Mouse (Mus musculus) myocyte (in vitro differentiated cells): ENCODE data around the gene Sh3bp1.

Source experiments
- CEBPB ChIP-seq: IDR thresholded peaks from 2 replicates; pipeline ENCODE4 v1.6.1; 2011; ENCODE audit warnings: mild to moderate bottlenecking, moderate library complexity; ENCODE audit not compliant: poor library complexity, insufficient read depth, severe bottlenecking
- E2F4 ChIP-seq: IDR thresholded peaks from one replicate; pipeline ENCODE4 v1.6.1; 2011; ENCODE audit warnings: mild to moderate bottlenecking, control low read depth, moderate library complexity; ENCODE audit not compliant: insufficient read depth
- MAX ChIP-seq: IDR thresholded peaks from one replicate; pipeline ENCODE4 v1.6.1; 2011; ENCODE audit warnings: low read depth, mild to moderate bottlenecking, control low read depth
- MYOD1 ChIP-seq, 3 experiments: IDR thresholded peaks; one replicate each; pipeline ENCODE4 v1.6.1; 2011; ENCODE audit warnings: control low read depth in 2 of 3, low read depth in 2 of 3, mild to moderate bottlenecking in 2 of 3, moderate library complexity in 1 of 3; ENCODE audit not compliant: insufficient read length in 2 of 3, control insufficient read depth in 1 of 3
- POLR2A ChIP-seq: IDR thresholded peaks from one replicate; pipeline ENCODE4 v1.6.1; 2011; ENCODE audit warnings: low read depth, mild to moderate bottlenecking, control low read depth, moderate library complexity; ENCODE audit not compliant: insufficient read length
- POLR2AphosphoS2 ChIP-seq: IDR thresholded peaks from one replicate; pipeline ENCODE4 v1.6.1; 2011; ENCODE audit warnings: low read depth, control low read depth; ENCODE audit not compliant: insufficient read length
- SRF ChIP-seq: IDR thresholded peaks from one replicate; pipeline ENCODE4 v1.6.1; 2011; ENCODE audit warnings: low read depth; ENCODE audit not compliant: control insufficient read depth, insufficient read length
- TCF12 ChIP-seq: IDR thresholded peaks from one replicate; pipeline ENCODE4 v1.6.1; 2011; ENCODE audit warnings: mild to moderate bottlenecking, control low read depth; ENCODE audit not compliant: poor library complexity, insufficient read depth, severe bottlenecking
- TCF3 ChIP-seq: IDR thresholded peaks from one replicate; pipeline ENCODE4 v1.6.1; 2011; ENCODE audit warnings: low read depth, control low read depth; ENCODE audit not compliant: insufficient read length
- USF1 ChIP-seq: IDR thresholded peaks from one replicate; pipeline ENCODE4 v1.6.1; 2011; ENCODE audit warnings: low read depth, mild to moderate bottlenecking, control low read depth, moderate library complexity

DNA sequence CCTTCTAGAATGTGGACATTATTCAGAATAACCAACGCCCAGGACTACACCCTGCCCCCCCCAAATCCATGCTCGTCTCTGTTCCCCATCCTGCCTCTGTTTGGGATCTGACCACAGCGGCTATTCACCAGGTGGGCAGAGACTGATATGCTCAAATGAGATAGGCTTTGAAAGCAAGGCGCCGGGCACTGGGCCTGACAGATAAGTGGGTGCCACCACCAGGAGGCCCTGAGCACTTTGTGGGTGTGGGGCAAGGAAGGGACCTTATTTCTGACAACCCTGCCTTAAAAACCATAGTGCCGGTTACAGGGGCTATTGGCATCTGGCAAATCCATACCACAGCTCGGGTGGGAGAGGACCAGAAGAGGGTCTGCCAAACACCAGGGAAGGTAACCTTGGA is 23.1 kb downstream of the Sh3bp1 start:
- no peak for TF ChIP-seq MAX
- TF ChIP-seq USF1, result no peak
- no peak for TF ChIP-seq CEBPB
- no peak for TF ChIP-seq MYOD1 (IDR thresholded peaks at IDR 0.05; ENCODE audit: control insufficient read depth in 1 of 3, insufficient read length in 2 of 3, low read depth in 2 of 3)
- TF ChIP-seq SRF, result no peak
- TF ChIP-seq POLR2AphosphoS2, result no peak
- TF ChIP-seq POLR2A, result no peak
- no peak for TF ChIP-seq E2F4
- TF ChIP-seq TCF12, result no peak
- no peak for TF ChIP-seq TCF3
